Mouse (Mus musculus) olfactory bulb, adult 2 months (tissue): ENCODE measurements around the gene Zfp786.

Experiments
- CTCF ChIP-seq: fragments of 200-500 bp; IDR thresholded peaks from 2 replicates; pipeline ENCODE4 v1.5.1; 2012; ENCODE audit warnings: low read depth, mild to moderate bottlenecking, low read length, moderate library complexity; ENCODE audit not compliant: insufficient read depth
- POLR2A ChIP-seq: fragments of 200-500 bp; IDR thresholded peaks from 2 replicates; pipeline ENCODE4 v1.6.1; 2012; ENCODE audit warnings: mild to moderate bottlenecking, low read depth, low read length, moderate library complexity; ENCODE audit not compliant: insufficient read depth

DNA sequence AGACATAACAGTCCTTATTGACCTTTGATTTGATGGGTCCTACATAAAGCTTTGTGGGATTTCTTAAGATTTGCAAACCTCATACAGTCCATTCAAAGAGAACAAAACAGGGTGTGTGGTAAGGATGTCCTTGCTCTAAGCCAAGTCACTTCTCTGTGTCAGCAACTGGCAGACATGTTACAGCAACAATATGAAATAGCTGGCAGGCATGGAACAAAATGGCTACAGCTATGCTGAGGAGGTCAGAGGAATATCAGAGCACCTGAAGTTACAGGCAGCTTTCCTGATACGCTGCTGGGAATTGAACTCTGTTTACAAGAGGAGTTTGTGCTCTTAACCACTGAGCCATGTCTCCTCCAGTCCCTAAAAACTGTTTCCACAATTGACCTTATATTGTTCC, 1.6 kb upstream of the Zfp786 start:
- TF ChIP-seq CTCF (no peak), POLR2A (no peak)
